ENCODE assay signal across 11 mouse cellular contexts in genomic region chr4:41353265-41353664, GRCm38 (mm10). TPM values are rescaled to one million over a fixed set of nuclear protein-coding genes. Genes with fewer than 3 reads are reported as not detected.
DNase-seq lines count a peak whose midpoint lies in the region; ATAC-seq and TF ChIP-seq lines count a peak whose summit lies in the region.
"Had no signal": no experiment of that assay in that cellular context is flagged by ENCODE, and none has a peak within 500 bp of the region (broad histone marks: within the 10 kb centered on the region; RNA-seq: fewer than 3 reads in every experiment).

No protein-coding gene starts in this region.

- peak; percentile 13; the same call in 1 of the 2 replicates for TF ChIP-seq CTCF in heart, adult 2 months (IDR thresholded peaks at IDR 0.05)

- H3K79me2 ChIP-seq in heart, adult 2 months (replicated peaks; ENCODE audit: control insufficient read depth, insufficient read depth, low read length): peaks cover 8% of the 10 kb centered on the region

- DNase-seq in heart, adult 2 months: no peak
- DNase-seq in heart, postnatal 36 days: no peak
- DNase-seq in ES-E14 (ENCODE audit: low read depth, low spot score): no peak
- DNase-seq in cerebellum, adult 18-20 months: no peak
- no peak for DNase-seq in embryo, embryonic 10 days (ENCODE audit: low spot score)
- no peak for DNase-seq in right cerebral cortex, postnatal 10 days (ENCODE audit: low spot score in 2 of 2)
- DNase-seq: lung, postnatal 4 days; right cerebral cortex, postnatal 25 days had no signal

- intact Hi-C loops in heart, adult 2 months (cut with DNase I): no loop called here
- intact Hi-C loops in heart, postnatal 36 days (cut with DNase I): no loop called here

- no peak for TF ChIP-seq EP300 in heart, adult 2 months (IDR thresholded peaks at IDR 0.05; ENCODE audit: insufficient read depth, low read depth, low read length)

- no peak overlapping the region for H3K9ac ChIP-seq in heart, adult 2 months (ENCODE audit: low read depth, low read length)
- H3K9ac ChIP-seq in ES-E14 (ENCODE audit: insufficient read depth, low read depth, low read length, poor library complexity, severe bottlenecking): no peak overlapping the region

- no peaks in the 10 kb centered on the region for H3K9me3 ChIP-seq in ES-E14 (ENCODE audit: control insufficient read depth, insufficient read depth, low read depth, low read length)

- 74% methylated on average over 1 of the region's 1 CpGs for WGBS in heart, adult 2 months

- in situ Hi-C loops in ES-E14 (cut with MboI; ENCODE audit: low sequenced_read_pairs in 2 of 2, unreplicated experiment in 2 of 2): no loop called here

- no peak overlapping the region for H3K27ac ChIP-seq in heart, adult 2 months
- no peak overlapping the region for H3K27ac ChIP-seq in ES-E14 (ENCODE audit: insufficient read depth, low read depth, low read length, poor library complexity, severe bottlenecking)
- H3K27ac ChIP-seq: kidney, postnatal 0 days had no signal

- H3K36me3 ChIP-seq in heart, adult 2 months (ENCODE audit: control insufficient read depth, insufficient read depth, low read length): peaks cover 12% of the 10 kb centered on the region
- H3K36me3 ChIP-seq in ES-E14 (ENCODE audit: control insufficient read depth, insufficient read depth, low read length, poor library complexity, severe bottlenecking): no peaks in the 10 kb centered on the region

- no peak overlapping the region for H3K4me3 ChIP-seq in heart, adult 2 months
- no peak overlapping the region for H3K4me3 ChIP-seq in ES-E14 (ENCODE audit: insufficient read depth in 1 of 2, low read depth in 1 of 2, low read length in 2 of 2, poor library complexity in 1 of 2, severe bottlenecking in 1 of 2)

- no peak for TF ChIP-seq POLR2A in heart, adult 2 months (IDR thresholded peaks at IDR 0.05; ENCODE audit: insufficient read depth, low read depth, low read length)

- peak; percentile 28; the same call in 1 of the 2 replicates for ATAC-seq in granulocyte monocyte progenitor cell, adult 5-6 weeks (replicated peaks; ENCODE audit: poor library complexity, severe bottlenecking)
- ATAC-seq in megakaryocyte progenitor cell, adult 5-6 weeks (replicated peaks; ENCODE audit: poor library complexity): peak; percentile 30; the same call in 1 of the 2 replicates

- H3K4me1 ChIP-seq in heart, adult 2 months (ENCODE audit: control insufficient read depth, insufficient read depth, low read length): peaks cover 5% of the 10 kb centered on the region
- peaks cover 2 to 5% of the 10 kb centered on the region in 2 experiments; a peak in 1 of 4 replicates for H3K4me1 ChIP-seq in ES-E14 (ENCODE audit: control insufficient read depth in 2 of 2, insufficient read depth in 2 of 2, low read length in 2 of 2, poor library complexity in 1 of 2)

- H3K27me3 ChIP-seq in heart, adult 2 months (ENCODE audit: control insufficient read depth, insufficient read depth, low read length): no peaks in the 10 kb centered on the region

TF ChIP-seq in ES-E14, 5 proteins besides CTCF, POLR2A, EP300 and RAD21:
- TF ChIP-seq ZC3H11A (IDR thresholded peaks at IDR 0.05; ENCODE audit: borderline replicate concordance, low read depth, low read length): no peak
- TF ChIP-seq HCFC1 (IDR thresholded peaks at IDR 0.05; ENCODE audit: borderline replicate concordance, insufficient read depth, low read length): no peak
- no peak for TF ChIP-seq ZNF384 (IDR thresholded peaks at IDR 0.05; ENCODE audit: low read depth, low read length)
- TF ChIP-seq MAFK (IDR thresholded peaks at IDR 0.05; ENCODE audit: insufficient read depth, low read depth, low read length): peak; percentile 58; the same call in 1 of the 2 replicates
- no peak for TF ChIP-seq CHD2 (IDR thresholded peaks at IDR 0.05; ENCODE audit: low read depth, low read length)

RNA-seq across cellular contexts. Expression of gene Ubap1, which starts 4.5 kb away (rescaled TPM):
- total RNA-seq in heart, adult 2 months (2021): 10 to 100 TPM; 37.3 to 43.7 TPM
- polyA plus RNA-seq in heart, adult 2 months (2012; rRNA removed): 21.8 and 37.1 TPM in 2 replicates
- 10 to 100 TPM; 34.1 to 40.3 TPM for total RNA-seq in heart, postnatal 36 days (2021)
- total RNA-seq in ES-E14 (2012; rRNA removed): 24.3 and 27.5 TPM in 2 replicates
- total RNA-seq in granulocyte monocyte progenitor cell, adult 5-6 weeks (2014; fragmentation: Nextera tagmentation): 16.7 and 35.6 TPM in 2 replicates
- 20.5 and 28.2 TPM in 2 replicates for total RNA-seq in granulocyte monocyte progenitor cell, adult 5-6 weeks (2017)
- 21.1 and 28.6 TPM in 2 replicates for total RNA-seq in megakaryocyte progenitor cell, adult 5-6 weeks (2015)
- total RNA-seq in megakaryocyte progenitor cell, adult 5-6 weeks (2017): 23.2 and 27.4 TPM in 2 replicates

RNA-seq across cellular contexts. Expression of gene Dcaf12, which starts 38.6 kb away (rescaled TPM):
- total RNA-seq in heart, adult 2 months (2021): 10 to 100 TPM; 31.5 to 57.9 TPM
- 26.5 and 32.4 TPM in 2 replicates for polyA plus RNA-seq in heart, adult 2 months (2012; rRNA removed)
- 10 to 100 TPM; 37.9 to 43.4 TPM for total RNA-seq in heart, postnatal 36 days (2021)
- 20.4 and 27.7 TPM in 2 replicates for total RNA-seq in ES-E14 (2012; rRNA removed)
- 41.1 and 47.0 TPM in 2 replicates for total RNA-seq in granulocyte monocyte progenitor cell, adult 5-6 weeks (2014; fragmentation: Nextera tagmentation)
- total RNA-seq in granulocyte monocyte progenitor cell, adult 5-6 weeks (2017): 29.1 and 30.0 TPM in 2 replicates
- 32.5 and 38.9 TPM in 2 replicates for total RNA-seq in megakaryocyte progenitor cell, adult 5-6 weeks (2015)
- total RNA-seq in megakaryocyte progenitor cell, adult 5-6 weeks (2017): 28.5 and 31.3 TPM in 2 replicates
